Mouse (Mus musculus) limb, embryonic 15.5 days (tissue): Measurements from ENCODE around the gene Gm49387. TPM values are rescaled to one million over a fixed set of nuclear protein-coding genes. Genes with fewer than 3 reads are reported as not detected.

Experiments
- ATAC-seq: fragments of 200-750 bp; cut with Nextera tagmentation; 2 replicates; pipeline ENCODE4 v1.8.0; 2017; ENCODE audit warnings: low read depth, moderate TSS enrichment; ENCODE audit not compliant: insufficient number of reproducible peaks, low FRiP score, low TSS enrichment
- H3K27ac ChIP-seq: fragments of 300-500 bp; sonication (generic); 2 replicates; pipeline ENCODE4 v1.5.1; 2015; ENCODE audit warnings: moderate library complexity, mild to moderate bottlenecking, inconsistent platforms
- H3K27me3 ChIP-seq: fragments of 300-500 bp; sonication (generic); 2 replicates; pipeline ENCODE4 v1.6.1; 2015; ENCODE audit warnings: inconsistent platforms
- H3K36me3 ChIP-seq: fragments of 300-500 bp; sonication (generic); 2 replicates; pipeline ENCODE4 v1.6.1; 2015; ENCODE audit warnings: inconsistent platforms
- H3K4me1 ChIP-seq: fragments of 300-500 bp; sonication (generic); 2 replicates; pipeline ENCODE4 v1.6.1; 2015; ENCODE audit warnings: inconsistent platforms
- H3K4me2 ChIP-seq: fragments of 300-500 bp; sonication (generic); 2 replicates; pipeline ENCODE4 v1.6.1; 2015; ENCODE audit warnings: mild to moderate bottlenecking, inconsistent platforms
- H3K4me3 ChIP-seq: fragments of 300-500 bp; sonication (generic); 2 replicates; pipeline ENCODE4 v1.5.1; 2015; ENCODE audit warnings: mild to moderate bottlenecking, inconsistent platforms
- H3K9ac ChIP-seq: fragments of 300-500 bp; sonication (generic); 2 replicates; pipeline ENCODE4 v1.6.1; 2015; ENCODE audit warnings: inconsistent platforms
- H3K9me3 ChIP-seq: fragments of 300-500 bp; sonication (generic); 2 replicates; pipeline ENCODE4 v1.6.1; 2016; ENCODE audit warnings: inconsistent platforms
- WGBS: fragments of 180-500 bp; shearing (Covaris S2); methylation state at CpG from one replicate; pipeline ENCODE4 v1.1.7; 2015; 5-methylcytosine and 5-hydroxymethylcytosine counted together
- polyA plus RNA-seq: library from polyadenylated mRNA; unstranded; fragments of >200 nt; fragmentation: Nextera tagmentation; extraction: Ambion mirVana; gene quantifications from 2 replicates; pipeline ENCODE4 v1.2.1, GENCODE M21; 2015

Gene Gm49387
- polyA plus RNA-seq = 0.97 and 1.7 TPM in 2 replicates

DNA sequence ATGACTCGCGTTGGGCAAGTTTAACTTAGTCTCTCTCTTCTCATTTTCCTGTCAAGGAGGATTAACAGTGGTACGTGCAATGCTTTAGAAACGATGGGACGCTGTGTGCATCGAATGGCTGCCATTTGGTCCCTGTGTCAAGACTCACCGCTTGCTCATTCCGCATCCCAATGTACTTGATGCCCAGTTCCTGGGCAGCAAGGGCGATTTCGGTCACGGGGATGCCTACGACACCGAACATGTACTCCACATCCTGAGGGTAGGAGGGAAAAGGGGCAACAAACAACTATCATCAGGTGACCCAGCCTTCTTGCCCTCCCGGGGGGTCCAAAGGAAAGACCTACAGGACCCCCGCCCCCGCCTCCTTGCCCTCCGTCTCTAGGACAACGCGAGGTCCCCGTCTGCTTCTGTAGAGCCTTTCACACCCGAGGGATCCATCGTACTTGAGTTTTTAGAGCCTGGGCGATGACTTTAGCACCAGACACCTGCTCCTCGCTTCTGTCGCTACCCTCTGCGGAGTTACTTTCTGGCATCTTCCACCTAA is at the start of gene Gm49387:
TSS of gene Gm49387 (minus strand) at position 533 of the 544 bp plus-strand sequence.
- H3K9ac ChIP-seq = peak within 1 kb of the TSS; percentile 60
- H3K4me1 ChIP-seq = peaks cover 13% of the 10 kb centered on the region
- peak within 1 kb of the TSS; percentile 83 for H3K4me3 ChIP-seq
- no peaks in the 10 kb centered on the region for H3K9me3 ChIP-seq
- H3K36me3 ChIP-seq = no peaks in the 10 kb centered on the region
- no peaks in the 10 kb centered on the region for H3K27me3 ChIP-seq
- 3% methylated on average over 26 of the region's 26 CpGs for WGBS
- H3K4me2 ChIP-seq = peak within 1 kb of the TSS; percentile 89
- peak within 1 kb of the TSS; percentile 96 for H3K27ac ChIP-seq
- peak; percentile 20; the same call in 1 of the 2 replicates for ATAC-seq

DNA sequence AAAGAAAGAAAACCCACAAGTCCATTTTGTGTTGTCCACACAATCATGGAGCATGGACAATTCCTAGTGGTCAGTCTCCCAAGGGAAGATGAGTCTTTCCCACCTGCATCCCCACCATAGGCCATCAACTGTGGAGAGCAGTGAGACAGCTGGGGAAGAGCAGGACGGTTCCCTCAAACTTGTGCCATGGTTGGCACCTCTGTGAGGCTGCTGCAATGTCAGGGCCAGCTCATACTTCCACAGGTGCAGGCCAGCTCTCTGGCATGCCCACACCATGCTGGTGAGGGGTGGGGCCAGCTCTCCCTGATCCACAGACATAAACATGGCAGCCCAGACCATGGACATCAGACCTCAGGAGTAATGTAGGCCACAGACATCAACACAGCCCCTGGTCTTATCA is 45.6 kb upstream of the Gm49387 start:
- no peak overlapping the region for H3K9ac ChIP-seq
- ATAC-seq = no peak
- 71% methylated on average over 1 of the region's 1 CpGs for WGBS
- no peak overlapping the region for H3K27ac ChIP-seq
- no peaks in the 10 kb centered on the region for H3K36me3 ChIP-seq
- peaks cover 13% of the 10 kb centered on the region for H3K4me1 ChIP-seq
- no peaks in the 10 kb centered on the region for H3K27me3 ChIP-seq
- H3K9me3 ChIP-seq = no peaks in the 10 kb centered on the region
- H3K4me2 ChIP-seq = no peak overlapping the region
- H3K4me3 ChIP-seq = no peak overlapping the region

DNA sequence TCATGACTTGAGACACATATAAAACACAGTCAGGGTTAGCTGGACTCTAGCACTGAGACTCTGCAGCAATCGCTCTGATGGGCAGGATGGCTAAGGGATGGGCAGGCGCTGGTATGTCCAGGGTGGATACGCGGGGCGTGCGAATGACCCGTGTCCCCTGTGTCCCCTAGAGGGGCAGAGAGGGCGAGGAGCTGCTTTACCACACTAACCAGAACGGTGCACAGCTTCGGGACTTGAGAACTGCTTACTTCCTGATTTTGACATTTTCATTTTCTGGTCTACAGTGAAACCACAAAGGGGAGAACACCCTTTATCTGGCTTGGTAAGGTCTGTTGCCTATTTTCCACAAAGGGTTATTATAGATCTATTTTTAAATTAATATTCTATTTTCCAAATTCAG is 45.0 kb upstream of the Gm49387 start:
- no peak for ATAC-seq

DNA sequence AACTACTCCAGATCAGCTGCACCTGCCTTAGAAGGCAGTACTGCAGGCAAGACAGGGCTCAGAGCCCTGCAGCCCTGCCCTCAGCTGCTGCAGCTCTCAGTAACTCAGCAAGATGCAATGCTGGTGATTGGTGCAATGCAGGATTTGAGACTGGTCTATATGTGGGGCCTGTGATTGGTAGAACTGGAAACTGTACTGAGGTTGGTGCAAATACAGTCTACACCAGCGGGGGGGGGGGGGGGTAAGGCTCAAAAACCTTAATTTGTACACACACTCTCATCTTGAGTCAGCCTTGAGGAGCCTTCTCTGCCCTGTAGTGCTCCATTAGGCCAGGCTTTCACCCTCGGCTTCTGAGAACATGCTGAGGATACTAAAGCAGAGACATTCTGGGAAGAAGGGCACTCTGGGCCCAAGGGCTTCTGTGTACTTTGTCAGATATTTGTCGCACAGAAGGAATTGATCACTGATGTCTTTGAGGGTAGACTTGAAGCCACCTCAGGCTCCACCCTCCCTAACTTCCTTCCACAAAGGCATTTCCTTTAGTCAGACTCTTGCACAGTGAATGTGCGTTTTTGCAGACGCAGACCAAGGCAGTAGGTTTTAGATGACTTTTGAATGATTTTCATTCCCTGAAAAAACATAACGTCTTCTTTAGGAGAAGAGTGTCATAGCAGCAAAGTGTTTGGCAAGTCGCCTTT is 43.8 kb upstream of the Gm49387 start:
- H3K4me2 ChIP-seq = no peak overlapping the region
- peaks cover 13% of the 10 kb centered on the region for H3K4me1 ChIP-seq
- H3K27ac ChIP-seq = no peak overlapping the region
- H3K4me3 ChIP-seq = no peak overlapping the region
- H3K9ac ChIP-seq = no peak overlapping the region
- 59% methylated on average over 7 of the region's 7 CpGs for WGBS
- H3K27me3 ChIP-seq = no peaks in the 10 kb centered on the region
- no peak for ATAC-seq
- H3K9me3 ChIP-seq = no peaks in the 10 kb centered on the region
- H3K36me3 ChIP-seq = no peaks in the 10 kb centered on the region

More for the DNA sequence above, 45.0 kb upstream of the Gm49387 start:
- H3K4me2 ChIP-seq = no peak overlapping the region
- no peak overlapping the region for H3K4me3 ChIP-seq
- H3K36me3 ChIP-seq = no peaks in the 10 kb centered on the region
- H3K9ac ChIP-seq = no peak overlapping the region
- no peaks in the 10 kb centered on the region for H3K9me3 ChIP-seq
- no peak overlapping the region for H3K27ac ChIP-seq
- peaks cover 13% of the 10 kb centered on the region for H3K4me1 ChIP-seq
- WGBS = 89% methylated on average over 10 of the region's 10 CpGs
- H3K27me3 ChIP-seq = no peaks in the 10 kb centered on the region

DNA sequence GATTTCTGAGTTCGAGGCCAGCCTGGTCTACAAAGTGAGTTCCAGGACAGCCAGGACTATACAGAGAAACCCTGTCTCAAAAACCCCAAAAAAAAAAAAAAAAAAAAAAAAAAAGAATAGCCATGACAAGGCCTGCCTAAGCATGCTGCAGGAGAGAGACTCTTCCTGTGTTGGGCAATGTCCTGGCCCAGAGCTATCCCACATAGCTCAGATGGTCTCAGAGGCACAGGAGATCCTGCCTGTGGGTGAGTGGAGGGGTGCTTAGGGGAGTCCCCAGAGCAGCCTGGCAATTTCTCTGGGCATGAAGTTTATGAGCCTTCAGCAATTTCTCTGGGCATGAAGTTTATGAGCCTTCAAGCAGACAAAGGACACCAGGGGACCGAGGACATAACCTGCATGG is 42.9 kb upstream of the Gm49387 start:
- Histone ChIP-seq H3K4me3 (no peak overlapping the region), H3K27me3 (no peaks in the 10 kb centered on the region), H3K9ac (no peak overlapping the region), H3K27ac (no peak overlapping the region), H3K9me3 (no peaks in the 10 kb centered on the region), H3K4me1 (peaks cover 13% of the 10 kb centered on the region), H3K4me2 (no peak overlapping the region), H3K36me3 (no peaks in the 10 kb centered on the region)
- 83% methylated on average over 2 of the region's 2 CpGs for WGBS
- ATAC-seq = no peak

DNA sequence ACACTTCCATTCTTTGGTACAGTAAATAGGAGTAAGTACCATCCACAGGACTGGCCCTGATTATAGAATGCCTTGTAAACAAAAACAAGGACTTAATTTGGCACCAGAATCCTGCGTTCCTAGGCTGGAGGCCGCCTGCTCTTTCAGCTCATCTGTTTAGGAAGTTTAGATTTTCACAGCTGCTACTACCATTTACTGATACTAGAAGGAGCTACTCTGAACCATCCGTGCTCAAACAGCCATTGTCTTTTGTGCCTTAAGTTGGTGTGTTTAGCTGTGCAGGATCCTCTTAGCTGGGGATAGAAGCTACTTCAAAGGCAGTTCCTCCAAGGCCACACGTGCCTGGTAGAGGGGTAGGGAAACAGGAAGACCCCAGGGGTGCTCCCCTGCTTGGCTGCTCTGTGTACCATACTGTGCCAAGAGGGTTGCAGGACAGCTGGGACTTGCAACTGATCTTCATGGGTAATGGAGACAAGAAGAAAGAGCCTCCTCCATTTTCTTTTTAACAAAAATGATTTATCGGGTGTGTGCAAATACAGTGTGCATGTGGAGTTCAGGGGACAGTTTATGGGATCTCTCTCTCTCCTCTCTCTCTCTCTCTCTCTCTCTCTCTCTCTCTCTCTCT is 41.4 kb upstream of the Gm49387 start:
- H3K9me3 ChIP-seq = no peaks in the 10 kb centered on the region
- no peak for ATAC-seq
- H3K9ac ChIP-seq = no peak overlapping the region
- peak overlapping the region; percentile 50; the same call in 1 of the 2 replicates for H3K27ac ChIP-seq
- WGBS = 45% methylated on average over 5 of the region's 5 CpGs
- peaks cover 13% of the 10 kb centered on the region for H3K4me1 ChIP-seq
- no peak overlapping the region for H3K4me2 ChIP-seq
- no peaks in the 10 kb centered on the region for H3K36me3 ChIP-seq
- H3K4me3 ChIP-seq = no peak overlapping the region
- no peaks in the 10 kb centered on the region for H3K27me3 ChIP-seq

DNA sequence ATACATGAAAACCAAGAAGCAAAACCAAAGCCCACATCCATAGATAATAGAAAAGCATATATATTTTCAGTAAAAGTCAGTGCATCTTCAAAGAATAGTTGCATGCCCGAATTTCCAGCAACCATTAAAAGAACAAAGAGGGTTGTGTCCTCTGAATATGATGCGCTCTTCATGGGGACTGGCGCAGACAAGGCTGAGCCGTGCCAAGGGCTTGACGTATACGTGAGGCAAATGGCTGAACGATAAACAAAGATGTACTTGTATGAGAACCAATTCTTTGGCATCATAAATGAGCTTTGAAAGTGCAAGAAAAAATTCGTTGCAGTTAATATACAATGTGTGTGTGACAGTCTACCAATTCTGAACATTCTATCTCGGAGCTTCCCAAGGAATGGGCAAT is 40.6 kb upstream of the Gm49387 start:
- Histone ChIP-seq H3K27me3 (no peaks in the 10 kb centered on the region), H3K4me1 (peaks cover 13% of the 10 kb centered on the region), H3K9me3 (no peaks in the 10 kb centered on the region), H3K27ac (no peak overlapping the region), H3K4me3 (no peak overlapping the region), H3K36me3 (no peaks in the 10 kb centered on the region), H3K4me2 (no peak overlapping the region), H3K9ac (no peak overlapping the region)
- ATAC-seq = no peak
- 73% methylated on average over 9 of the region's 9 CpGs for WGBS

DNA sequence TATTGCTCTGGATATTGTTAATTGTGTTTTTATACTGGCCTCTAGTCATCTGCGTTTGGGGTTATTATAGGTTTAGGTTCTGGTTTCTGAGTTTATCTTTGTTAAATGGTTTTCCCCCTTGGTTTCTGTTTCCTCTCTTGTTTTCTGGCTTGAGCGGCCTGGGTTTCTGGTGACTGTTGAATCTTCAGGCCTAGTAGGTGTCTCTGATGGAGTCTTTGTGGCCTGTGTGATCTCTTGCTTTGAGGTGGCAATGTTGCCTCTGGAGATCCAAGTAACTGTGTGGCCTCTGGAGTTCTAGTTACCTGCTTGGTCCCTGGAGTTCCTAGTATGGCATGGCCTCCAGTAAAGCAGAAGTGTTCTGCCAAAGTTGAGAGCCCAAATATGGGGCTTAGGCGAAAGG is 40.0 kb upstream of the Gm49387 start:
- H3K4me1 ChIP-seq = peaks cover 13% of the 10 kb centered on the region
- H3K4me2 ChIP-seq = no peak overlapping the region
- H3K9ac ChIP-seq = no peak overlapping the region
- no peak for ATAC-seq
- H3K4me3 ChIP-seq = no peak overlapping the region
- WGBS = 83% methylated on average over 3 of the region's 3 CpGs
- H3K9me3 ChIP-seq = no peaks in the 10 kb centered on the region
- H3K27me3 ChIP-seq = no peaks in the 10 kb centered on the region
- H3K36me3 ChIP-seq = no peaks in the 10 kb centered on the region
- no peak overlapping the region for H3K27ac ChIP-seq

DNA sequence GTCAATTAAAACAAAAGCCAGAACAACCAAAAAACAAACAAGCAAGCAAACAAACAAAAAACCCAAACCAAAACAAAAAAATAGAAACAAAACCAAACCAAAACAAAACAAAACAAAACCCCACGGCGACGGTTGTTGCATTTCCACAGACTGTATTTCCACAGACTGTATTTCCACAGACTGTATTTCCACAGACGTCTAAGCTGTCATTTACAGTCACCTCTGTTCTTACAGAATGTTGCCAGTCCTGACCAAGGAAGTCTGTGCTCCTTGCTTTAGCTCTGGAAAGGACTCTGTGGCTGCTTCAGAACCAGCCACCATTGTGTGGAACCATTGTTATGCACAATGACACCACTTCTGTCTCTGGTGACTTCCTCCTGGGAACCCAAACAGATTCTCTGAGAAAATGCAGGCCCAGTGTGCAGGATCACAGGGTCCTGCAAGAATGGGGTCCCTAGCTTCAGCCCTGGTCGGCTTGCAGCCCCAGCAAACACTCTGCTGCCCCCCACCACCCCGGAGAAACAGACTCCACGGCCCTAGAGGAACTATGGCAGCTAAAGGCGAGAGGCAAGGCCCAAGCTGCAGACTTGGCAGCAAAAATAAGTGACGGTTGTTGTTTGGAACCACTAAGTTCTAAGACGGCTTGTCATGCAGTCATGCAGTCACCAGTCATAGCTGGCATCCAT is 31.1 kb upstream of the Gm49387 start:
- Histone ChIP-seq H3K27me3 (no peaks in the 10 kb centered on the region), H3K9ac (no peak overlapping the region), H3K9me3 (no peaks in the 10 kb centered on the region), H3K4me1 (peaks cover 43% of the 10 kb centered on the region), H3K36me3 (peaks cover 10% of the 10 kb centered on the region; the same call in 1 of the 2 replicates), H3K4me3 (no peak overlapping the region), H3K4me2 (no peak overlapping the region), H3K27ac (peak overlapping the region; percentile 58)
- no peak for ATAC-seq
- 58% methylated on average over 10 of the region's 10 CpGs for WGBS

DNA sequence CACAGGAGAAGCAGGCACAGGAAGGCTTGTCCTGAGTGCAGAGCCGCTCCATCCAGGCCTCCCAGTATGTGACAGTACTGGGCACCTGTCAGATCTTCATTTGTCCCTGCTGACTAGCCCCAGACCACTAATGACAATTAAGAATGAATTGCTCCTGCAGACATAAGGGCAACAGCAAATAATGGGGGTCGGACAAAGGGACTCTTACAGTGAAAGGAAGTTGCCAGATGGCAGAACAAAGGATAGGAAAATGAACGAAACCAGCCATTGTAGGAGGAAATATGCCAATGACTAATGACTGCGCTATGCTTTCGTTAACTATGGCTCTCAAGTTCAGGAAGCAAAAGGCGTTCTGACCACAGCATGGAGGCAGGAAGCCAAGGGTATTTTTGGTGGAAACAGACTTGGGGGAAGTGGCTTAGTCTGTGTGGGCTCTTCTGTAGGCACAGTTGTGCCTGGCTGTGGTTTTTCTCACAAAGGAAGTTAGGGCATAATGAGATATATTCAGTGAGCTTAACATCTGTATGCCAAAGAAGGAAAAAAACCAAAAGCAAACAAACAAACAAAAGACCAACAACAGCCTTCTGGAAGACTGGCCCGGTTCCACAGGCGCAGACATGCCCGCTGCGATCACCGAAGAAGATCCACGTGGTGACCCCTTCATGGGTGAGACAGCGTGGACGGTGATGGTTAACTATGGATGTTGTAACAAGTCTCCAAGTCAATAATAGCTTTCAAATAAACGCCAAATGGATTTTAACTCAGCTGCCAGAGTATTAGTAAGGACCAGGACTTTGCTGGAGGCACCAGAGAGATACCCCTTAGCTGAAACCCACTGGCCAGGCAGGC is 29.2 kb upstream of the Gm49387 start:
- Histone ChIP-seq H3K4me3 (no peak overlapping the region), H3K9ac (no peak overlapping the region), H3K27me3 (no peaks in the 10 kb centered on the region), H3K4me2 (peak overlapping the region; percentile 12), H3K4me1 (peaks cover 60% of the 10 kb centered on the region), H3K36me3 (peaks cover 13% of the 10 kb centered on the region; the same call in 1 of the 2 replicates), H3K9me3 (no peaks in the 10 kb centered on the region), H3K27ac (peak overlapping the region; percentile 85)
- WGBS = 65% methylated on average over 15 of the region's 15 CpGs
- 0 out of 2 replicates have a peak, but pooled peaks have one; percentile 40 for ATAC-seq

DNA sequence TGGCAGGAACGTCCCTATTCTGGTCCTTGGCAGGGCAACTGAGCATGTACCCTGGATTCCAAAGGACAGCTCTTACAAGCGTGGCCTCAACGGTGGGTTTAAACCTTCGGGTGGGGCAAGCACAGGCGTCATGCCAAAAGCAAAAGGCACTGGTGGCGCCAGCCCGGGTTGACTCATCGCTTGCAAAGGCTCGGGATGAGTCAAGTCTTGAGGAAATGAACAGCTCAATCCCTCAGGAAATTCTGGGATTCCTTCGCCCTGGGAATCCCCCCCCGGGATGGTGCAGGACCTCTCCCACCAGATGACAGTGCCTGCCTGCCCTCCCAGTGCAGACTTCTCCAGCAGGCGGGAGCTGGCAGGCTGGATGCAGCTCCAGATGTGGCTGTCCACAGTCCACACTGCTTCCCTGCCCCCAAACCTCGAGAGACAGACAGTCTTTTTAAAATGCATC is 28.5 kb upstream of the Gm49387 start:
- peak; percentile 31; the same call in 1 of the 2 replicates for ATAC-seq
- Histone ChIP-seq H3K4me2 (peak overlapping the region; percentile 12), H3K4me3 (no peak overlapping the region), H3K36me3 (peaks cover 13% of the 10 kb centered on the region; the same call in 1 of the 2 replicates), H3K9ac (no peak overlapping the region), H3K4me1 (peaks cover 67% of the 10 kb centered on the region), H3K27me3 (no peaks in the 10 kb centered on the region), H3K9me3 (no peaks in the 10 kb centered on the region), H3K27ac (peak overlapping the region; percentile 85)
- WGBS = 41% methylated on average over 13 of the region's 13 CpGs
